Mouse (Mus musculus): ENCODE results near the gene Mphosph9.
A peak's percentile ranks its signal among the peaks of the same experiment; 100 is the strongest.

Mphosph9 gene

DNA sequence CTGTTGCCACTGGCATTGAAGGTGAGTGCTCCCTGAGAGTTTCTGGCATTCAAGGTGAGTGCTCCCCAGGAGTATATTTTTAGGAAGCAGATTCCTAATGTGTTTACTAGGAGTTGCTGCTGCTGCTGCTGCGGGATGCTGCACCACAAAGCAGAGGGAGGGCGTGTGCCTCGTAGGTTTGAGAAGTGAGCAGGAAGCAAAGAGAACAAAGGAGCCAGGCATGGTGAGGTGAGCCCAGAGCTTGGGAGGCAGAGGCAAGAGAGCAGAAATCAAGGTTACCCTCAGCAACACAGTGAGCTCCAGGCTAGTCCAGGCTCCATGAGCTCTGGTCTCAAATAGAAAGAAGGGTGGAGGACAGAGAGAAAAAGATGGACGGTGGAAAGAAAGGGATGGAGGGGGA is 64.5 kb downstream of the Mphosph9 start:
- no peak for DNase-seq

GRCm38 (mm10) chr5:124262090-124262489 is 65.7 kb downstream of the Mphosph9 start:
- no peak for DNase-seq

DNA sequence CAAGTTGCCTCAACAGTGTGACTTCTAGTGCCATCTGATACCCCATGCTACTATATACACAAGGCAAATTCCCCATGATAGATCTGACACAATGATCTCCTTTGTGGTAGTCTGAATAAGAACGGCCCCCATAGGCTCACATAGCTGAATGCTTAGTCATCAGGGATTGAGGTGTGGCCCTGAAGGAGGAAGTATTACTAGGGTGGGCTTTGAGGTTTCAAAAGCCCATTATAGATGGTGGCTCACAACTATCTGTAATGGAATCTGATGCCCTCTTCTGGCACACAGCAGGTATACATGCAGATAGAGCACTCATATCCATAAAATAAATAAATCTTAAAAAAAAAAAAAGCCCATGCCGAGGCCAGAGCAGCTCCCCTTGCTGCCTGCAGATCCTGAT is 68.6 kb downstream of the Mphosph9 start:
- DNase-seq = no peak

DNA sequence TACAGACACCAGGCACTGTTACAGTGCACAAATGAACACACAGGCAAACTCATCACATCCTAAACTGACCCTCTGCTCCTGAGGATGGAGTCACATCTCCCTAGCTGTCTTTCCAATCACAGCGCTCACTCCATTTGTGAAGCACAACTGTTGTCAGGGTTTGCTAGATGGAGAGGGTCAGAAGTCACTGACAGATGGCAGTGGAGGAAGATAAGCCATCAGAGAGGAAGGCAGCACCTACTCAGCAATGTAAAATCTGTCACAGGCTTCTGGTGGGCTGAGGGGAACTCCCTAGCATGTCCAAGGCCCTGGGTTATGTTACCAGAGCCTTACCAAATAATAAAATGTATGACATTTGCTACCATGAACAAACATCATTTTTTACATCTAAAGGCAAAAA is 69.7 kb downstream of the Mphosph9 start:
- DNase-seq = no peak

DNA sequence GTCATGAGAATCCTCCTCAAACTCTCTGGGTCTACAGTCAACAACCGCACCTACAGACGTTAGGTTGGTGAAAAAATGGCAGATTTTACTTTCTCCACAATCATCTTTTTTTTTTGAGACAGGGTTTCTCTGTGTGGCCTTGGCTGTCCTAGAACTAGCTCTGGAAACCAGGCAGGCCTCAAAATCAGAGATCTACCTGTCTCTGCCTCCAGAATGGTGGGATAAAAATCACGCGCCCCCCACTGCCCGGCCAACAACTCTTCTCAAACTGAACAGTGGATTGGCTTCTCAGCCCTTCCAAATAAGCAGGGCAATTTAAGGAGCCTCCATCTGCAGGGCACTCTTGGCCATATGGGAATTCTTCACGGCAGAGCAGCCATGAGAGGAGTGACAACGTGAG is 72.6 kb downstream of the Mphosph9 start:
- no peak for DNase-seq

DNA sequence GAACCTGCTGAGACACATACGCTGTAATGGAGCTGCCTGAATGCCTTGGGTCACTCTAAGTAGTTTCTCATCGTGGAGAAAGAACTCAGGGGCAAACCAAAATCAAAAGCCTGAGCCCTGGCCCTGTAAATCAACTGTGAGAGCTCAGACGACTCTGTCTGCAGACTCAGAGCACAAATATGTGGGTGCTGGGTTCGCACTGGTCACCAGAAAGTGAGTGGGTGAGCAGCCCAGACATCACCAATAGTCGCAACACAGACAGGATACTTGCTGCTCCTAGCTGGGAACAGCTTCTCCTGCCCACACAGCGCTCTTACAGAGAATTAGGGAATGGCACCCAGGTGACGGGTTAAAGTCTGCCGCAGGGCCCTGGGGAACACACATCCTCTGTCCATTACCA is 74.2 kb downstream of the Mphosph9 start:
- DNase-seq = no peak

DNA sequence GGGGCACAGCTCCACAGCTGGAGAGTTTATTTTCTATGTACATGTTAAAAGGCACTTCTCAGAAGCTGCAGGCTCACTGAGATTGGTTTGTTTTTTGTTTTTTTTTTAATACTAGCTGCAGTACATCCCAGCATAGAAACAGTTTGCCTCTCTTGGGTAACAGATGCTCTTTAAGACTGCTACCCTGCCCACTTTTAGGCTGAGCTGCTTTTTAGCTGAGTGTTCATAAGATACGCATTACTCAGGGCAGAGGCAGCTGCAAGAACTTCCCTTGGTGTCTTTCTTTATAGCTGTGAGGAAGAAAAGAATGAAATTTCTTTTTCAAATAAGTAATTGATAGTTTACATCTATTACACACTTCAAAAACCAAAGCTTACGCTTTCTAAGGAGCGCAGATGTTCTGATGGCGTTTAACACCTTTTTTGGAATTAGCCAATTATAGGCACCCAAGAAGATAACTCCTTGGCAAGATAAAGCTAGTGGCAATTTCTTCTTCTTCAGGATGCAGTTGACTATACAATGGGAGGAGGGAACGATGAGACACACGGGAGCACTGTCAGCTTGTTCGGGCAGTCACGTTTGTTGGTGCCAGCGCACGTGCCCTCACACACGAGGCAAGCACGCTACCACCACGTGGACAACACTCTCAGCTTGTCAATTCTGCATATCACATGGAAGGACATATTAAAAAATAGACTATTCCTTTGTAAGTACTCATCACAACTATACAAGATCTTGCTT is 75.0 kb downstream of the Mphosph9 start:
- no peak for DNase-seq

GRCm38 (mm10) chr5:124251070-124251469 is 76.7 kb downstream of the Mphosph9 start:
- no peak for DNase-seq

DNA sequence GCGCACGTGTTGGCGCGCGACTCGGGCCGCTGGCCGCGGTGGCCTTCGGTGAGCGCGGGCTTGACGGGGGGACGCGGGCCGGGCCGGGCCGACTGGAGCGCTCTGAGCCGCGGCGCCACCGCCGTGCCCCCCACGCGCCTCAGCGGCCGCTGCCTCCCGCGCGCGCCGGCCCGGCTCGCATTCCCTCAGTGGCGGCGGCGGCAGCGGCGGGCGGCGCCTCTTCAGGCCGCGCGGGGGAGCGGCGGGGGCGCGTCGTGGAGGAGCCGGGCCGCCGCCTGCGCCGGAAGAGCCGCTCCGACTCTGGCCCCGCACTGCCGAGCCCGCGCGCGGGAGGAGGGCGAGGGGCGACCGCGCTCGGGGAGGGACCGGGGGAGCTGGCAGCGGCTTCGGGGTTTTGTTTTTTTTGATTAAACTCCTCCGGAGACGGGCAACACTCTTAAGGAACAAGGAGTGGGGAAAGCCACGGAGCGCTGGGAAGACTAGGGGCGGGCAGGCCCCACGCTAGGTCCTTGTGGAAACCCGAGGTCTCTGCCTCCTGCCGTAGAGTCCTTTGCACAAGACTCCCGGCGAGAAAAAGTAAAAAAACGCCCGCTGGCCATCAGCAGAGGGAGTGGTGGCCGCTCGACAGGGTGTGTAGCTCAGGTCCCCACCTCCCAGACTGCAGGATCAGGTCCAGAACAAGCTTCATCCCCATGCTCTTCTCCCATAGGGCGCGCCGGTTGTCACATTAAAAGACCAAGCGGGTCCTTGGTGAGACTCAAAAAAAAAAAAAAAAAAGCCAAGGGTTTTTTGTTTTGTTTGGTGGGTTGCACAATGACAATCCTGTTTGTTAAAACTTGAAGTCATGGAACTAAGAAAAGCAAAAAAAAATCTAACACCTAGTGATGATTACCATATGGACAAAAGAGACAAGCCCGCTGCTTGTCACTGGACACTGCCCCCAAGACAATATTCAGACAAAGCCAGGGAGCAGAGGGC is 77.9 kb downstream of the Mphosph9 start, which contains the start of gene Pitpnm2:
Pitpnm2 (minus strand) TSS at position 147 of the 978 bp plus-strand sequence.
- DNase-seq = peak; percentile 55

- DNase-seq = peak; percentile 59
Measured at GRCm38 (mm10) chr5:124248845-124249613, 78.7 kb downstream of the Mphosph9 start.

GRCm38 (mm10) chr5:124247986-124248626 is 79.7 kb downstream of the Mphosph9 start:
- DNase-seq = no peak

DNA sequence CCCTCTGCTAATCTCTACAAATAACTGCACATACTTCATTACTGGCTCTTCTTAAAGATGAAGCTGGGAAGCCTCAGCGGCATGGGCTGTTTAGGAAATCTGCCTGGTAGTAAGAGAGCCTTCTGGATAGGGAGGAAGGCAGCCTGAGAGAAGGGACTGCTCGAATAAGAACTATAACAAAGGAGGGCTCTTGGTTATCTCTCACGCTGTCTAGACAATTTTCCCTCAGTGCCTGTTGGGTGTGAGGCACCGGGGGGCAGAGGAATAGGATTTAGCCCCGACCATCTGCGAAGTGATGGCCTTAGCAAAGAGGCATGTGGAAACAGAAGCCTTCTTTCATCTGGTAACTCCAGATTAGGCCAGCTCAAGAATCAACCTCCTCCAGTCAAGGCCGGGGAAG is 80.5 kb downstream of the Mphosph9 start:
- no peak for DNase-seq

- no peak for DNase-seq
Measured at GRCm38 (mm10) chr5:124244885-124245284, 82.9 kb downstream of the Mphosph9 start.

- DNase-seq = no peak
Measured at GRCm38 (mm10) chr5:124244449-124244848, 83.3 kb downstream of the Mphosph9 start.

DNA sequence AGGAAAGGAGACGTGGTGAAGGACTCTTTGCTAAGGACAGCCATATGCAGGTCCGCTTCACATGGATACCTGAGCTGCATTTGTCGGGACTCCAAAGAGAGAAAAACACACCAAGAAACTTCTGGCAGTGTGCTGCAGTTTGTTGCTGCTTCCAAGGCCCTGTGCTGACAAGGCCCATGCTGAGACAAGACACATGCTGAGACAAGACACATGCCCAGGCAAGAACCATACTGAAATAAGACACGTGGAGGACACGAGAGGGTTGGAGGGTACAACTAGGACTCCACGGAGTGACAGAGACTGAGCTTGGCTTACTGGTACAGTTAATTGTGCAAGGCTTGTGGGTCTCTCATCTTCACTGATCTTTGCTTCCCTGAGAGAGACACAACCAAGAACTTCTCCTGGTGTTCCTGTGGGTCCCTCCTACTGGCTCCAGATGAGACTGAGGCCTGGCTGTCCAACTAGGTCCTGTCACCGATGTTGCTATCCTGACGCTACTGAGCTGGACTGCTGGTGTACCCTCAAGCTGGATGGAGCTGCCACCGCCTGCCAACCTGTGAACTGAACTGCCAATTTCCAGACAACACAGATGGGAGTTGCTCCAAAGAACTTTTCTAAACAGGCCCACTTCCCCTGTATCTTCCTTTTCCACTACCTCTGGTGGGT is 84.4 kb downstream of the Mphosph9 start:
- DNase-seq = no peak

GRCm38 (mm10) chr5:124241686-124242444 is 85.9 kb downstream of the Mphosph9 start:
- DNase-seq = no peak

- no peak for DNase-seq
Measured at GRCm38 (mm10) chr5:124240841-124241685, 86.7 kb downstream of the Mphosph9 start.

DNA sequence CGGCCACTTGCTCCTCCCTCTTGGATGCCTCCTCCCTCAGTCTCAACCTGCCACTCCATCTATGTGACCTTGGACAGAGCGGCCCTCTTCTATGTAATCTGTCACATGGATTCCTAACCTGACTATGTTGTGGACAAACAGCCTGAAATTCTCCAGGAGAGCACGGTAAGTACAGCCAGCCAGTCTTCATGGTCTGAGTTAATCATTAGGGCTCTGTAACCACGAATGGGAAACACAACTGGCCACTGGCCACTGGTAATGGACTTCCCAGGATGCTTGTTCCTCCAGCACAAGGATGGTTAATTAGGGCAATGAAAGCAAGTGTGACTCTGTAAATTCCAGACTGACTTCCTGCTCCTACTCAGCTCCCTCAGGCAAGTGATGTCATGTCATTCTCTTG is 91.6 kb downstream of the Mphosph9 start:
- no peak for DNase-seq

GRCm38 (mm10) chr5:124234778-124235177 is 93.0 kb downstream of the Mphosph9 start:
- DNase-seq = no peak

Measured in right cerebral cortex, postnatal 4 days (tissue).